Mouse (Mus musculus) ES-E14 (cell line): ENCODE results near the gene Wdr31. TPM values are rescaled to one million over a fixed set of nuclear protein-coding genes. Genes with fewer than 3 reads are reported as not detected.

Experiments used
- DNase-seq: peaks from one replicate; pipeline ENCODE4 v3.0.0-alpha.2; 2013; ENCODE audit warnings: low read depth, low spot score
- H3K27ac ChIP-seq: 2 replicates; pipeline ENCODE4 v1.5.1; 2012; ENCODE audit warnings: low read depth, mild to moderate bottlenecking, low read length, moderate library complexity, mixed read lengths; ENCODE audit not compliant: poor library complexity, insufficient read depth, severe bottlenecking
- H3K36me3 ChIP-seq: 2 replicates; pipeline ENCODE4 v1.6.1; 2012; ENCODE audit warnings: mild to moderate bottlenecking, low read length, moderate library complexity, mixed read lengths; ENCODE audit not compliant: control insufficient read depth, poor library complexity, insufficient read depth, severe bottlenecking
- H3K4me1 ChIP-seq, 2 experiments: fragments of 150-350 bp in 1 of 2; sonication (generic) in 1 of 2; 2 replicates each; pipeline ENCODE4 v1.6.1; 2012; ENCODE audit warnings: low read length in 2 of 2, mild to moderate bottlenecking in 1 of 2, mixed read lengths in 1 of 2; ENCODE audit not compliant: control insufficient read depth in 2 of 2, insufficient read depth in 2 of 2, poor library complexity in 1 of 2
- H3K4me3 ChIP-seq, 2 experiments: fragments of 150-350 bp in 1 of 2; sonication (generic) in 1 of 2; 2 replicates each; pipeline ENCODE4 v1.5.1; 2012; ENCODE audit warnings: low read length in 2 of 2, low read depth in 1 of 2, mild to moderate bottlenecking in 1 of 2, mixed read lengths in 1 of 2; ENCODE audit not compliant: insufficient read depth in 1 of 2, poor library complexity in 1 of 2, severe bottlenecking in 1 of 2
- H3K9ac ChIP-seq: 2 replicates; pipeline ENCODE4 v1.6.1; 2012; ENCODE audit warnings: low read depth, mild to moderate bottlenecking, low read length, mixed read lengths; ENCODE audit not compliant: poor library complexity, insufficient read depth, severe bottlenecking
- H3K9me3 ChIP-seq: fragments of 150-350 bp; sonication (generic); 2 replicates; pipeline ENCODE4 v1.6.1; 2012; ENCODE audit warnings: low read depth, mild to moderate bottlenecking, low read length; ENCODE audit not compliant: control insufficient read depth, insufficient read depth
- CHD2 ChIP-seq: IDR thresholded peaks from 2 replicates; pipeline ENCODE4 v1.6.1; 2014; ENCODE audit warnings: mild to moderate bottlenecking, low read depth, low read length, inconsistent platforms
- HCFC1 ChIP-seq: IDR thresholded peaks from 2 replicates; pipeline ENCODE4 v1.6.1; 2012; ENCODE audit warnings: low read length, inconsistent platforms, borderline replicate concordance; ENCODE audit not compliant: insufficient read depth
- MAFK ChIP-seq: IDR thresholded peaks from 2 replicates; pipeline ENCODE4 v1.6.1; 2014; ENCODE audit warnings: mild to moderate bottlenecking, low read depth, low read length, inconsistent platforms; ENCODE audit not compliant: insufficient read depth
- ZC3H11A ChIP-seq: IDR thresholded peaks from 2 replicates; pipeline ENCODE4 v1.6.1; 2012; ENCODE audit warnings: low read depth, mild to moderate bottlenecking, inconsistent platforms, low read length, borderline replicate concordance
- ZNF384 ChIP-seq: IDR thresholded peaks from 2 replicates; pipeline ENCODE4 v1.6.1; 2012; ENCODE audit warnings: low read depth, low read length, inconsistent platforms
- in situ Hi-C, 2 experiments: fragments of 600-800 bp; cut with MboI; formaldehyde crosslinking; loops; one replicate each; pipeline ENCODE4 v1.15.1; 2025; ENCODE audit warnings: low sequenced_read_pairs in 2 of 2, inconsistent platforms in 1 of 2; ENCODE audit not compliant: unreplicated experiment in 2 of 2
- total RNA-seq: library from RNA; depleted of rRNA; stranded (reverse); fragments of 300-350 nt; gene quantifications from 2 replicates; pipeline ENCODE4 v1.2.3, GENCODE M21; 2012

Wdr31 gene
- total RNA-seq, 1 experiment: 9.3 TPM

- Histone ChIP-seq H3K4me1 (peaks cover 0 to 2% of the 10 kb centered on the region in 2 experiments; a peak in 1 of 4 replicates), H3K36me3 (no peaks in the 10 kb centered on the region), H3K27ac (no peak overlapping the region), H3K9ac (no peak overlapping the region), H3K4me3 (no peak overlapping the region), H3K9me3 (no peaks in the 10 kb centered on the region)
- no peak for DNase-seq
- in situ Hi-C loops: no loop called here
- TF ChIP-seq ZNF384 (no peak), CHD2 (no peak), HCFC1 (no peak), MAFK (peak; percentile 89)
Observed at GRCm38 (mm10) chr4:62431522-62431921, 39.2 kb downstream of the Wdr31 start.

GRCm38 (mm10) chr4:62430678-62431077, 40.0 kb downstream of the Wdr31 start:
- no peak overlapping the region for H3K4me3 ChIP-seq
- no peak for TF ChIP-seq ZC3H11A
- TF ChIP-seq HCFC1: no peak
- no peak for TF ChIP-seq CHD2
- no peak for TF ChIP-seq MAFK
- DNase-seq: no peak
- H3K36me3 ChIP-seq: 0 out of 2 replicates have a peak, but pooled peaks cover 2% of the 10 kb centered on the region
- no peak overlapping the region for H3K9ac ChIP-seq
- peaks cover 0 to 2% of the 10 kb centered on the region in 2 experiments; a peak in 1 of 4 replicates for H3K4me1 ChIP-seq
- in situ Hi-C loops: no loop called here
- no peak overlapping the region for H3K27ac ChIP-seq
- no peaks in the 10 kb centered on the region for H3K9me3 ChIP-seq

- H3K4me3 ChIP-seq: no peak overlapping the region
- H3K36me3 ChIP-seq: peaks cover 7% of the 10 kb centered on the region
- in situ Hi-C loops: no loop called here
- no peaks in the 10 kb centered on the region for H3K9me3 ChIP-seq
- TF ChIP-seq CHD2 (no peak), MAFK (no peak), HCFC1 (no peak), ZC3H11A (no peak), ZNF384 (no peak)
- H3K4me1 ChIP-seq: peaks cover 0 to 2% of the 10 kb centered on the region in 2 experiments; a peak in 1 of 4 replicates
- DNase-seq: no peak
- no peak overlapping the region for H3K27ac ChIP-seq
- no peak overlapping the region for H3K9ac ChIP-seq
Observed at GRCm38 (mm10) chr4:62429616-62430015, 41.1 kb downstream of the Wdr31 start.

- Histone ChIP-seq H3K36me3 (peaks cover 17% of the 10 kb centered on the region), H3K27ac (no peak overlapping the region), H3K9me3 (no peaks in the 10 kb centered on the region), H3K4me1 (peaks cover 0 to 2% of the 10 kb centered on the region in 2 experiments; a peak in 1 of 4 replicates), H3K9ac (no peak overlapping the region), H3K4me3 (peak overlapping the region in 1 of 2 experiments; percentile 35; a peak in 1 of 4 replicates)
- in situ Hi-C loops: no loop called here
- TF ChIP-seq HCFC1 (no peak), ZC3H11A (no peak), CHD2 (no peak)
- DNase-seq: no peak
Observed at GRCm38 (mm10) chr4:62427978-62428758, 42.5 kb downstream of the Wdr31 start.

- Histone ChIP-seq H3K4me1 (peaks cover 0 to 2% of the 10 kb centered on the region in 2 experiments; a peak in 1 of 4 replicates), H3K27ac (no peak overlapping the region), H3K4me3 (no peak overlapping the region), H3K9me3 (no peaks in the 10 kb centered on the region), H3K9ac (no peak overlapping the region), H3K36me3 (peaks cover 31% of the 10 kb centered on the region)
- in situ Hi-C loops: no loop called here
- no peak for DNase-seq
- TF ChIP-seq CHD2: no peak
- no peak for TF ChIP-seq ZC3H11A
- TF ChIP-seq HCFC1: no peak
- no peak for TF ChIP-seq MAFK
- TF ChIP-seq ZNF384: no peak
Observed at GRCm38 (mm10) chr4:62425891-62426290, 44.8 kb downstream of the Wdr31 start.
